Mouse (Mus musculus) midbrain, embryonic 15.5 days (tissue): ENCODE measurements around the gene Cdkl1. TPM values are rescaled to one million over a fixed set of nuclear protein-coding genes. Genes with fewer than 3 reads are reported as not detected.

ENCODE experiments used
- ATAC-seq: fragments of 200-750 bp; cut with Nextera tagmentation; replicated peaks from 2 replicates; pipeline ENCODE4 v1.8.0; 2017; ENCODE audit warnings: moderate TSS enrichment
- H3K27ac ChIP-seq: fragments of 300-500 bp; sonication (generic); 2 replicates; pipeline ENCODE4 v1.5.1; 2015; ENCODE audit warnings: mild to moderate bottlenecking, inconsistent platforms
- H3K27me3 ChIP-seq: fragments of 300-500 bp; sonication (generic); replicated peaks from 2 replicates; pipeline ENCODE4 v1.6.1; 2015; ENCODE audit warnings: inconsistent platforms
- H3K36me3 ChIP-seq: fragments of 300-500 bp; sonication (generic); replicated peaks from 2 replicates; pipeline ENCODE4 v1.6.1; 2015; ENCODE audit warnings: inconsistent platforms
- H3K4me1 ChIP-seq: fragments of 300-500 bp; sonication (generic); 2 replicates; pipeline ENCODE4 v1.6.1; 2015; ENCODE audit warnings: inconsistent platforms
- H3K4me2 ChIP-seq: fragments of 300-500 bp; sonication (generic); 2 replicates; pipeline ENCODE4 v1.6.1; 2015; ENCODE audit warnings: inconsistent platforms, mild to moderate bottlenecking, moderate library complexity
- H3K4me3 ChIP-seq: fragments of 300-500 bp; sonication (generic); 2 replicates; pipeline ENCODE4 v1.5.1; 2015; ENCODE audit warnings: mild to moderate bottlenecking, inconsistent platforms
- H3K9ac ChIP-seq: fragments of 300-500 bp; sonication (generic); 2 replicates; pipeline ENCODE4 v1.6.1; 2015; ENCODE audit warnings: mild to moderate bottlenecking, inconsistent platforms
- H3K9me3 ChIP-seq: fragments of 300-500 bp; sonication (generic); 2 replicates; pipeline ENCODE4 v1.6.1; 2016; ENCODE audit warnings: inconsistent platforms
- WGBS: fragments of 180-500 bp; shearing (Covaris S2); methylation state at CpG from one replicate; pipeline ENCODE4 v1.1.7; 2015; ENCODE audit warnings: mixed read lengths; 5-methylcytosine and 5-hydroxymethylcytosine counted together
- polyA plus RNA-seq: library from polyadenylated mRNA; unstranded; fragments of >200 nt; fragmentation: Nextera tagmentation; extraction: Ambion mirVana; gene quantifications from 2 replicates; pipeline ENCODE4 v1.2.1, GENCODE M21; 2015

Cdkl1 gene
- polyA plus RNA-seq, 1 experiment from 2014 or later, result 10.0 TPM

- ATAC-seq, result no peak
- H3K36me3 ChIP-seq, result peaks cover 25% of the 10 kb centered on the region; the same call in 1 of the 2 replicates
Measured at GRCm38 (mm10) chr12:69807399-69807985, 16.4 kb upstream of the Cdkl1 start.

GRCm38 (mm10) chr12:69805148-69805547 lies 14.1 kb upstream of the Cdkl1 start:
- no peak for ATAC-seq
- no peaks in the 10 kb centered on the region for H3K9me3 ChIP-seq
- H3K27ac ChIP-seq, result no peak overlapping the region
- H3K4me3 ChIP-seq, result no peak overlapping the region
- peaks cover 21% of the 10 kb centered on the region; the same call in 1 of the 2 replicates for H3K36me3 ChIP-seq
- no peak overlapping the region for H3K9ac ChIP-seq
- no peaks in the 10 kb centered on the region for H3K27me3 ChIP-seq
- no peaks in the 10 kb centered on the region for H3K4me1 ChIP-seq
- H3K4me2 ChIP-seq, result no peak overlapping the region
- WGBS, result 81% methylated on average over 6 of the region's 6 CpGs

More at GRCm38 (mm10) chr12:69807399-69807985, 16.4 kb upstream of the Cdkl1 start:
- 85% methylated on average over 11 of the region's 11 CpGs for WGBS
- H3K27ac ChIP-seq, result no peak overlapping the region
- no peaks in the 10 kb centered on the region for H3K27me3 ChIP-seq
- H3K4me3 ChIP-seq, result no peak overlapping the region
- H3K4me2 ChIP-seq, result no peak overlapping the region
- no peaks in the 10 kb centered on the region for H3K4me1 ChIP-seq
- H3K9me3 ChIP-seq, result no peaks in the 10 kb centered on the region
- H3K9ac ChIP-seq, result no peak overlapping the region

- H3K4me1 ChIP-seq, result no peaks in the 10 kb centered on the region
- no peak overlapping the region for H3K27ac ChIP-seq
- H3K27me3 ChIP-seq, result no peaks in the 10 kb centered on the region
- WGBS, result 92% methylated on average over 10 of the region's 10 CpGs
- no peak for ATAC-seq
- no peaks in the 10 kb centered on the region for H3K9me3 ChIP-seq
- H3K4me2 ChIP-seq, result no peak overlapping the region
- peaks cover 21% of the 10 kb centered on the region; the same call in 1 of the 2 replicates for H3K36me3 ChIP-seq
- H3K4me3 ChIP-seq, result no peak overlapping the region
- H3K9ac ChIP-seq, result no peak overlapping the region
Measured at GRCm38 (mm10) chr12:69804393-69805070, 13.5 kb upstream of the Cdkl1 start.

GRCm38 (mm10) chr12:69803196-69803595 lies 12.1 kb upstream of the Cdkl1 start:
- no peak for ATAC-seq
- Histone ChIP-seq H3K4me3 (no peak overlapping the region), H3K9me3 (no peaks in the 10 kb centered on the region), H3K9ac (no peak overlapping the region), H3K27me3 (no peaks in the 10 kb centered on the region), H3K27ac (no peak overlapping the region), H3K4me1 (no peaks in the 10 kb centered on the region), H3K36me3 (peaks cover 21% of the 10 kb centered on the region; the same call in 1 of the 2 replicates), H3K4me2 (no peak overlapping the region)
- WGBS, result 91% methylated on average over 4 of the region's 6 CpGs

GRCm38 (mm10) chr12:69800586-69800985 lies 9.5 kb upstream of the Cdkl1 start:
- 92% methylated on average over 4 of the region's 4 CpGs for WGBS
- H3K27me3 ChIP-seq, result no peaks in the 10 kb centered on the region
- no peak overlapping the region for H3K4me3 ChIP-seq
- no peaks in the 10 kb centered on the region for H3K9me3 ChIP-seq
- no peak overlapping the region for H3K9ac ChIP-seq
- ATAC-seq, result no peak
- 0 out of 2 replicates have a peak, but pooled peaks cover 10% of the 10 kb centered on the region for H3K36me3 ChIP-seq
- no peak overlapping the region for H3K27ac ChIP-seq
- no peaks in the 10 kb centered on the region for H3K4me1 ChIP-seq
- no peak overlapping the region for H3K4me2 ChIP-seq

- ATAC-seq, result no peak
- WGBS, result 89% methylated on average over 3 of the region's 3 CpGs
- H3K9me3 ChIP-seq, result no peaks in the 10 kb centered on the region
- no peaks in the 10 kb centered on the region for H3K27me3 ChIP-seq
- no peaks in the 10 kb centered on the region for H3K36me3 ChIP-seq
- no peak overlapping the region for H3K4me2 ChIP-seq
- no peak overlapping the region for H3K27ac ChIP-seq
- H3K9ac ChIP-seq, result no peak overlapping the region
- H3K4me1 ChIP-seq, result peaks cover 3% of the 10 kb centered on the region
- no peak overlapping the region for H3K4me3 ChIP-seq
Measured at GRCm38 (mm10) chr12:69796311-69796710, 5.2 kb upstream of the Cdkl1 start.

GRCm38 (mm10) chr12:69789766-69790529 lies 1.1 kb downstream of the Cdkl1 start:
- Histone ChIP-seq H3K27me3 (no peaks in the 10 kb centered on the region), H3K9me3 (no peaks in the 10 kb centered on the region), H3K4me1 (peaks cover 19% of the 10 kb centered on the region), H3K4me3 (peak overlapping the region; percentile 60), H3K9ac (peak overlapping the region; percentile 66), H3K27ac (peak overlapping the region; percentile 50; the same call in 1 of the 2 replicates), H3K4me2 (peak overlapping the region; percentile 89), H3K36me3 (no peaks in the 10 kb centered on the region)
- peak; percentile 13 for ATAC-seq
- WGBS, result 27% methylated on average over 27 of the region's 27 CpGs

- no peaks in the 10 kb centered on the region for H3K27me3 ChIP-seq
- H3K4me2 ChIP-seq, result no peak overlapping the region
- no peak overlapping the region for H3K4me3 ChIP-seq
- no peak for ATAC-seq
- no peaks in the 10 kb centered on the region for H3K9me3 ChIP-seq
- WGBS, result 84% methylated on average over 5 of the region's 5 CpGs
- H3K36me3 ChIP-seq, result no peaks in the 10 kb centered on the region
- H3K27ac ChIP-seq, result no peak overlapping the region
- H3K9ac ChIP-seq, result no peak overlapping the region
- H3K4me1 ChIP-seq, result peaks cover 19% of the 10 kb centered on the region
Measured at GRCm38 (mm10) chr12:69788380-69788779, 2.7 kb downstream of the Cdkl1 start.

- Histone ChIP-seq H3K27me3 (no peaks in the 10 kb centered on the region), H3K36me3 (no peaks in the 10 kb centered on the region), H3K9ac (no peak overlapping the region), H3K4me2 (no peak overlapping the region), H3K4me3 (no peak overlapping the region), H3K4me1 (peaks cover 7% of the 10 kb centered on the region), H3K9me3 (no peaks in the 10 kb centered on the region), H3K27ac (no peak overlapping the region)
- no peak for ATAC-seq
- WGBS, result 90% methylated on average over 9 of the region's 9 CpGs
Measured at GRCm38 (mm10) chr12:69785471-69785870, 5.6 kb downstream of the Cdkl1 start.

- no peaks in the 10 kb centered on the region for H3K9me3 ChIP-seq
- H3K4me1 ChIP-seq, result no peaks in the 10 kb centered on the region
- no peak for ATAC-seq
Measured at GRCm38 (mm10) chr12:69783247-69784025, 7.6 kb downstream of the Cdkl1 start.

GRCm38 (mm10) chr12:69781935-69782650 lies 9.0 kb downstream of the Cdkl1 start:
- Histone ChIP-seq H3K9ac (no peak overlapping the region), H3K4me3 (no peak overlapping the region), H3K27ac (no peak overlapping the region), H3K27me3 (no peaks in the 10 kb centered on the region), H3K36me3 (no peaks in the 10 kb centered on the region), H3K4me1 (no peaks in the 10 kb centered on the region), H3K4me2 (no peak overlapping the region), H3K9me3 (no peaks in the 10 kb centered on the region)
- 84% methylated on average over 10 of the region's 10 CpGs for WGBS
- no peak for ATAC-seq

More at GRCm38 (mm10) chr12:69783247-69784025, 7.6 kb downstream of the Cdkl1 start:
- no peak overlapping the region for H3K4me3 ChIP-seq
- no peak overlapping the region for H3K9ac ChIP-seq
- H3K27me3 ChIP-seq, result no peaks in the 10 kb centered on the region
- no peak overlapping the region for H3K27ac ChIP-seq
- H3K4me2 ChIP-seq, result no peak overlapping the region
- 64% methylated on average over 6 of the region's 6 CpGs for WGBS
- no peaks in the 10 kb centered on the region for H3K36me3 ChIP-seq
